Mouse (Mus musculus) brain, embryonic 14.5 days (tissue): ENCODE data around the gene Prkaa1. TPM values are rescaled to one million over a fixed set of nuclear protein-coding genes. Genes with fewer than 3 reads are reported as not detected.

Source experiments
- DNase-seq: peaks from one replicate; pipeline ENCODE4 v3.0.0-alpha.2; 2011; ENCODE audit warnings: low read depth
- CTCF ChIP-seq: fragments of 200-500 bp; IDR thresholded peaks from 2 replicates; pipeline ENCODE4 v1.5.1; 2012; ENCODE audit warnings: inconsistent platforms, mild to moderate bottlenecking, moderate library complexity, borderline replicate concordance; ENCODE audit not compliant: insufficient read depth, insufficient read length; ENCODE audit errors: extremely low read depth
- POLR2A ChIP-seq: fragments of 200-500 bp; IDR thresholded peaks from 2 replicates; pipeline ENCODE4 v1.6.1; 2012; ENCODE audit warnings: mild to moderate bottlenecking, inconsistent platforms, borderline replicate concordance; ENCODE audit not compliant: poor library complexity, insufficient read depth, insufficient read length, severe bottlenecking; ENCODE audit errors: extremely low read depth
- polyA plus RNA-seq: library from polyadenylated mRNA; depleted of rRNA; stranded (reverse); fragments of >200 nt; gene quantifications from 2 replicates; pipeline ENCODE4 v1.2.3, GENCODE M21; 2012; rRNA removed

Gene Prkaa1
- polyA plus RNA-seq = 11.5 and 14.4 TPM in 2 replicates

DNA sequence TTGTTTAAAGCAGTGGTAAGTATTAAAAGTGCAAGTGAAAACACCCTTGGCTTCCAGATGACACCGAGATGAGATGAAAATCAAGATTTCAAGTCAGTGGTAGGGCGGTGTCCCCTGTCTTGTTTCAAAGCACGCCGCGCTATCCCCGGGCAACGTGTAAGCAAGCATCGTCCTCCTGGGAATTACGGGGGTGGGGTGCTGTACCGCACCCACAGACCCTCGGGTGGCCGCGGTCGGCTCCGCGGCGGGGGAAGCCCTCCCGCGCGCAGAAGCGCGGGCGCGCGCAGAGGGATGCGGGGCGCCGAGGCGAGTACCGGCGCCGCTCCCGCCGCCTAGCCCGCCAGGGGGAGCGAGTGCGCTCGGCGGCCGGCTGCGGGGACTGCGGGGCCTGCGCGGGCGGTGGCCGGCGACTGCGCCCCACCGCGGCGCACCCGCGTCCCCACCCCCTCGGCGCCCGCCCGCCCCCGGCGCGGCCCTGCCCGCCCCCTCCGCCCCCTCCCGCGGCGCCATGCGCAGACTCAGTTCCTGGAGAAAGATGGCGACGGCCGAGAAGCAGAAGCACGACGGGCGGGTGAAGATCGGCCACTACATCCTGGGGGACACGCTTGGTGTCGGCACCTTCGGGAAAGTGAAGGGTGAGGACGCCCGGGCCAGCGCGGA lies at the start of gene Prkaa1:
Gene Prkaa1 (plus strand): TSS at position 501 of the 660 bp plus-strand sequence.
- TF ChIP-seq CTCF = peak; percentile 46; the same call in 1 of the 2 replicates
- TF ChIP-seq POLR2A = peak; percentile 31; the same call in 1 of the 2 replicates

DNA sequence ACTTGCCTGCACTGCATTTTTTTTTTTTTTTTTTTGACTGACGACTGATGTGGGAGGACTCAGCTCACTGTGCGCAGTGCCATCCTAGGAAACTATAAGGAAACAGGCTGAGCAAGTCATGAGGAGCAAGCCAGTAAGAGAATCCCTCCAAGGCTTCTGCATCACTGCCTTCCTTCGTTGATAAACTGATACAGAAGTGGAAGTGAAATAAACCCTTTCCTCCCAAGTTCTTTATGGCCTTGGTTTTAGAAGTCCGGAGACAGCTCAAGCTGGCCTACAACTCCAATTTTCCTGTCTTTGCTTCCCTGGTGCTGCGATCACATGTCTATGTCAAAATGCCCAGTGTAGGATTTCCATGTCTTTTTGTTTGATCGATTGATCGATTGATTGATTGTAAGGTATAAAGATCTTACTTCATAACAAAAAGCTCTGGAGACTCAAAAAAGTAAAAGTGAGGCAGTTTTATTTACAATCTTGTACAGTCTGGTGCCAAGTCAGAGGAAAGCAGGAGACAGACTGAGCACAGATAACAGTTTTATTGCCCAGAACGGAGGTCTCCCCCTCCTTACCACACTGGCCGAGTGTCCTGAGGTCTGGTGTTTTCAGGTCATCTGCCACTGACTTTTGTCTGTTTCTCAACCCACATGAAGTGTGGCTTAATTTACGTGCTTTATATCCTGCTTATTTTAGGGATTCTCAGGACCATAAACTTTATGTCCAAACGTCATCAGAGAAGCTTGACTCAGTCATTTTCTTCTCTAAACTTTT lies 47.9 kb upstream of the Prkaa1 start:
- TF ChIP-seq CTCF (no peak), POLR2A (no peak)

More for the DNA sequence above, at the start of gene Prkaa1:
- peak; percentile 90 for DNase-seq

DNA sequence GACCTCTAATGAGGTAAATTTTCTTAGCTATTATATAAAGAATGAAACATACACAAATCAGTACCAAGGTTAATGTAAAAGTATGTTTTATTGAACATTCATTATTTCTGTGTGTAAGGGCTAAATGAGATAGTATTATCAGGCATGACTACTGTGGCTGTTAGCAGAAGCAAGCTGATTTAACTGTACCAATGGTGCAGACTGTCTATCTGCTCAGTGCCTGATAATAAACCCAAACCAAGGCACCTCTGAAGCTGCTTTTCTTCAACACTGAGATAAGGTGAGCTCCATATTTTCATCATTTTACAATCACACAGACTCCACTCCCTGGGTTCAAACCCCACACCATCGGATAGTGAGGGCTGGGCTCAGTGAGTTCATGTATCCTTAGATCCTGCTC lies 46.3 kb upstream of the Prkaa1 start:
- TF ChIP-seq CTCF = no peak
- no peak for TF ChIP-seq POLR2A
- DNase-seq = no peak

More for the DNA sequence above, 47.9 kb upstream of the Prkaa1 start:
- no peak for DNase-seq

GRCm38 (mm10) chr15:5102312-5102711 lies 41.3 kb upstream of the Prkaa1 start:
- TF ChIP-seq POLR2A (no peak), CTCF (no peak)

DNA sequence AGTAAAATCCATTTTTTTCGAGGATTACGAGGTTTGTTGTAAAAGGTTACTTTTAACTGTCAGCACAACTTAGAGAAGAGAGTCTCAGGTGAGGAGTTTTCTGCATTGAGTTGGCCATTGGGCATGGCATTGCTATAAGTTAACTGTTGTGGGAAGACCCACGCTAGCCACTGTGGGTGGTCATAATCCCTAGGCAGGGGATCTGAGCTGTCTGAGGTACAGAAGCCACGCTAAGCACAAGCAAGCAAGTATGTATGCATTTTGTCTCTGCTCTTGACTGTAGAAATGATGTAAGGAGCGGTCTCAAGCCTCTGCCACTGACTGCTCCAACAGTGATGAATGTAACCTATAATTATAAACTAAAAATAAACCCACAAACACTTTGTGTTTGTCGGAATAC lies 37.8 kb upstream of the Prkaa1 start:
- no peak for TF ChIP-seq POLR2A
- no peak for TF ChIP-seq CTCF
- DNase-seq = no peak

More at GRCm38 (mm10) chr15:5102312-5102711, 41.3 kb upstream of the Prkaa1 start:
- no peak for DNase-seq

DNA sequence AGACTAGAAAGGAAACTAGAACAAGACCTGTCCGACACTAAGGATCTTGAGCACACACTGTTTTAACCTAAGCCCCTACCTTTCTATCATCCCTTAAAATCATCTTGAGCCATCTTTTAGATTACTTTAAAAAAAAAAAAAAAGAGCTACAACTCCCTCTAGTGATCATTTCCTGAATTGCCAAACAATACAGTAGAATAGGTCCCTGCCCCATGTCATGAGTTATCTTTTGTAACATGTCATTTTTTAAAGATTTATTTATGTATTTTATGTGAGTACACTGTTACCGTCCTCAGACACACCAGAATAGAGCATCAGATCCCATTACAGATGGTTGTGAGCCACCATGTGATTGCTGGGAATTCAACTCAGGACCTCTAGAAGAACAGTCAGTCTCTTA lies 37.4 kb upstream of the Prkaa1 start:
- TF ChIP-seq CTCF (no peak), POLR2A (no peak)
- peak; percentile 42 for DNase-seq

DNA sequence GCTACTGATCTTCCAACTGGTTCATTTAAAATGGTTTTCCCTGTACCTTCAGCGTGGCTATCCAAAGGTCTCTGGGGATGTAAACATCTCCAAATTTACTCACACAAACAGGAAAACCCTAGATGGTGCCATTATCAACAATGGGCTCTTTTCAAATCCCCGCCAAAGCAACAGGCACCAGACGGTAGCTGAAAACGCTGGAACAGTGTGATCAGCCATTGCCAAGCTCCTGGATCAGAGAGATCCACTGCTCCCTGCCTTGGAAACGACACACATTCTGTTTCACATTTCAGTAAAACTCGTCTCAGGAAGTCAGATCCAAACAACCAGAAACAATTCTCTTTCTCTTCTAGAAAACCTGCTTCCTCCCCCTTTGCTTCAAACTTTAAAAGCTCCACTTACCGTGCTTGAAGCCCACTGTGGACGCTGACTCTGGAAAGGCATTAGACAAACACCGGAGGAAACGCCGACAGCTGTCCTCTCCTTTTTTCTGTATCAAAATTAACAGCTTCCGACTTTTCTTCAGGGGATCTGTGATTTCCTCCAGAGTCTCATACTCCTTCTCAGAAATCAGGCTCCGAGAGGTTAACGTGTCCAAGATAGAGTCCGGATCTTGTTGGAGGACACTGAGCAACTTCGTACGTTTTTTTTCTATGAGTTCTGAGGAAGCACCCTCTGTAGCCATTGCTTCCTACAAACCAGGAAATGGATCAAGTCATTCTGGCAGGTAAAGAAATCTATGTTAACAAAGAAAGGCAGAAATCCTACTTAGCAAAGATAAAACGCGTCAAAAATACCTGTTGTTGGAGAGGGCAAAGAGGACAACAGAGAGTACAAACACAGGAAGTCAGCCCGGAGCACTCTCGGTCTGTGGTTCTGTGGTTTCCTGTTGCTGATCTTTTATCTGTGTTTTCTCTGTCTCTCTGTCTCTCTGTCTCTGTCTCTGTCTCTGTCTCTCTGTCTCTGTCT lies 35.7 kb upstream of the Prkaa1 start, which contains the start of gene Card6:
Gene Card6 (minus strand): TSS at position 854 of the 969 bp plus-strand sequence.
- DNase-seq = no peak
- no peak for TF ChIP-seq POLR2A
- TF ChIP-seq CTCF = no peak

DNA sequence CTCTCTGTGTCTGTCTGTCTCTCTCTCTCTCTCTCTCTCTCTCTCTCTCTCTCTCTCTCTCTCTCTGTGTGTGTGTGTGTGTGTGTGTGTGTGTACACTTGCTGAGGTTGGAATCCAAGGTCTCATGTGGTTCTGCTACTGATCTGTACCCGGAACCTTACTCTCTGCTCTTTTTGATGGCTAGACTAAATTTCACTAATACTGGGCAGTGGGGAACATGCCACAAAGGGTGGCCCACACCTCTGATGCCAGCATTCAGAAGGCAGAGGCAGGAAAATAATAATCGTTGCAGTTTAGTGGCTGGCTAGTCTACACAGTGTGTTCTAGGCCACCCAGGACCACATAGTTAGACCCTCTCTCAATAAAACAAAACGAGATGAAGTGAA lies 35.0 kb upstream of the Prkaa1 start:
- DNase-seq = no peak
- TF ChIP-seq CTCF (no peak), POLR2A (no peak)

DNA sequence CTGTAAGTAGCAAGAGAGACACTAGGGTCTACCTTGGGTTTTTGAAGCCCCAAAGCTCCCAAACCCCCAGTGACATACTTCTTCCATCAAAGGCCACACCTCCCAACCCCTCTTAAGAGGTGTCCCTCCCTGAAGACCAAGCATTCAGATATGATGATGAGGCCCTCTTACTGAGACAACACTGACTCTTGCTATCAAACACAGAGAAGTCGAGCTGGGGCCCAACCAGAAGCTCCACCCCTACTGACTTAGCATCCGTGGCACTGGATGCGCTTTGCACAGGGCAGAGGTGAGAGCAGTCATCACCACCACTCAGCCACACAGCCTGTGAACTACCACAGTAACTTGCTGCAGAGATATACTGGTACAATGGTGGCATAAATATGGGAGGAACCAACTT lies 31.0 kb upstream of the Prkaa1 start:
- no peak for TF ChIP-seq CTCF
- no peak for TF ChIP-seq POLR2A
- no peak for DNase-seq

- TF ChIP-seq CTCF = no peak
- no peak for TF ChIP-seq POLR2A
- DNase-seq = no peak
These were observed 28.5 kb upstream of the Prkaa1 start for GRCm38 (mm10) chr15:5115173-5115572.
